Mouse (Mus musculus): ENCODE measurements at regions not wholly inside any gene's neighbourhood (a gene's known extent, or its start where the extent isn't known, plus 50 kb on each side); places are given as distances from the start of the nearest gene placed in this dataset.

DNA sequence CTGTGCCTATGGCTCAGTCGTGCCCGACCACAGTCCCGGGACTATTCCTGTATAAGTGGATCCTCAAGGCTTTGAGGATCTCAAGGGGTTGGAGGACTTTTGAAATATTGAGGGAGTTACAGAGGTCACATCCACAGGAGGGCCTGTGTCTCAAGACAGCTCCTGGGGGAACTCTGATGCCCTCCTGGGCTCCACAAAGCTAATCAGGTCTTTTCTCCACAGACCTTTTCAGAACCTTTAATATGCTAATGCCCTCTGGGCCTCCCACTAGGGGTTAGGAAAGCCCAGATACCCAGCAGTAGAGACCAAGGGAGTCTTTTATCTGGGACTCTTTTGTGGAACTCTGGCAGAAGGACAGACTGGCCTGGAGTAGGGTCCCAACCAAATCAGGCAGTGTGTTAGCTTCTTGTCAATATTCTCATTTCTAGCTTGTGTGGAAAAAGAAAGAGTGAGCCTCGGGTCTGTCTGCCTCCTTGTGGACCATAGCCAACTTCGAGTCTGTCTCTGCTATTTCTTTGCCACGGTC is 107.4 kb upstream of the Gm26897 start:
- peaks cover 26% of the 10 kb centered on the region for H3K27me3 ChIP-seq (replicated peaks; ENCODE audit: low read depth, poor library complexity, severe bottlenecking)
- DNase-seq (ENCODE audit: low spot score) = no peak
- H3K27ac ChIP-seq (replicated peaks) = peak overlapping the region; percentile 74
- 18% methylated on average over 6 of the region's 6 CpGs for WGBS
- H3K4me3 ChIP-seq = no peak overlapping the region
- H3K4me1 ChIP-seq = peaks cover 71% of the 10 kb centered on the region
- no peaks in the 10 kb centered on the region; the same call in 1 of the 2 replicates for H3K36me3 ChIP-seq (replicated peaks)
- H3K9me3 ChIP-seq = peaks cover 4% of the 10 kb centered on the region; the same call in 1 of the 2 replicates

GRCm38 (mm10) chr5:111630313-111630844 is 103.3 kb upstream of the Gm26897 start:
- no peak overlapping the region for H3K4me3 ChIP-seq
- H3K36me3 ChIP-seq (replicated peaks) = peaks cover 4% of the 10 kb centered on the region; the same call in 1 of the 2 replicates
- H3K27me3 ChIP-seq (replicated peaks; ENCODE audit: low read depth, poor library complexity, severe bottlenecking) = peaks cover 19% of the 10 kb centered on the region
- peak overlapping the region; percentile 93 for H3K27ac ChIP-seq (replicated peaks)
- peaks cover 12% of the 10 kb centered on the region for H3K9me3 ChIP-seq
- no peak for DNase-seq (ENCODE audit: low spot score)
- H3K4me1 ChIP-seq = peaks cover 68% of the 10 kb centered on the region
- 93% methylated on average over 3 of the region's 3 CpGs for WGBS

DNA sequence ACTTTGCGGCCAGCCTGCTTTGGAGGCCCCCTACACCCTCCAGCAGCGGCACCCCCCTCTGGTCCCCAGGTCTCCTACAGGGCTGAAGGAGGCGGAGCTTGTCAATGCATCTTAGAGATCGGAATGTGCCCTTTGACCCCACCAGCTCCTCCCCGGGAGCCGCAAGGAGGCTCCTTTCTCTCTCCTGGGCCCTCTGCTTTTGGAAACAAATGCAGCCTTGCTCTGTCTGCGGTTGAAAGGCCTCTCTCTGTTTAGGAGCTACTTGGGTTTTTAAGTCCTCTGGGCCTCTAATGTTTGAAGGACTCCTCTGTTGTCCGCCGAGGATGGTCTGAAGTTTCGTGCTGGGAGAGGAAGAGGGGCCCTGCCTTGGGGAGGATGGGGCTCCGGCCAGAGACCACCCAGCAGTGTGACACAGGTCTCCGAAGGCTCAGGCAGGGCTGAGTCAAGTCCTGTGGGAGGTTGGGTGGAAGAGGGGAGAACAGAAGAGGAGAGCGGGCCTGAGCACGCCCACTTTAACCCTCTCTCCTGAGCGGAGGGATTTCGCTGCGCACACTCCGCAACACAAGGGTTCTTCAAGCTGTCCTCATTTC is 102.1 kb upstream of the Gm26897 start:
- WGBS = 1% methylated on average over 18 of the region's 18 CpGs
- Histone ChIP-seq H3K4me1 (peaks cover 64% of the 10 kb centered on the region), H3K36me3 (replicated peaks) (peaks cover 4% of the 10 kb centered on the region; the same call in 1 of the 2 replicates), H3K9me3 (peaks cover 12% of the 10 kb centered on the region), H3K27ac (replicated peaks) (peak overlapping the region; percentile 93), H3K27me3 (replicated peaks; ENCODE audit: low read depth, poor library complexity, severe bottlenecking) (peaks cover 19% of the 10 kb centered on the region; the same call in 1 of the 2 replicates), H3K4me3 (peak overlapping the region; percentile 39)
- DNase-seq (ENCODE audit: low spot score) = peak; percentile 89

GRCm38 (mm10) chr5:111635092-111635491 is 98.6 kb upstream of the Gm26897 start:
- no peak for DNase-seq (ENCODE audit: low spot score)
- Histone ChIP-seq H3K9me3 (peaks cover 8% of the 10 kb centered on the region), H3K36me3 (replicated peaks) (0 out of 2 replicates have a peak, but pooled peaks cover 4% of the 10 kb centered on the region), H3K27me3 (replicated peaks; ENCODE audit: low read depth, poor library complexity, severe bottlenecking) (peaks cover 31% of the 10 kb centered on the region), H3K4me1 (peaks cover 67% of the 10 kb centered on the region), H3K27ac (replicated peaks) (peak overlapping the region; percentile 3; the same call in 1 of the 2 replicates), H3K4me3 (no peak overlapping the region)
- WGBS = 83% methylated on average over 5 of the region's 5 CpGs

GRCm38 (mm10) chr5:111636969-111637368 is 96.8 kb upstream of the Gm26897 start:
- peaks cover 8% of the 10 kb centered on the region for H3K9me3 ChIP-seq
- peak overlapping the region; percentile 51 for H3K27ac ChIP-seq (replicated peaks)
- WGBS = 73% methylated on average over 4 of the region's 4 CpGs
- DNase-seq (ENCODE audit: low spot score) = no peak
- no peak overlapping the region for H3K4me3 ChIP-seq
- H3K4me1 ChIP-seq = peaks cover 61% of the 10 kb centered on the region
- H3K36me3 ChIP-seq (replicated peaks) = 0 out of 2 replicates have a peak, but pooled peaks cover 4% of the 10 kb centered on the region
- peaks cover 37% of the 10 kb centered on the region for H3K27me3 ChIP-seq (replicated peaks; ENCODE audit: low read depth, poor library complexity, severe bottlenecking)

- 0 out of 2 replicates have a peak, but pooled peaks cover 3% of the 10 kb centered on the region for H3K36me3 ChIP-seq (replicated peaks)
- H3K4me1 ChIP-seq = peaks cover 54% of the 10 kb centered on the region
- DNase-seq (ENCODE audit: low spot score) = no peak
- H3K27me3 ChIP-seq (replicated peaks; ENCODE audit: low read depth, poor library complexity, severe bottlenecking) = peaks cover 37% of the 10 kb centered on the region
- peak overlapping the region; percentile 45; the same call in 1 of the 2 replicates for H3K27ac ChIP-seq (replicated peaks)
- H3K9me3 ChIP-seq = peaks cover 3% of the 10 kb centered on the region
- H3K4me3 ChIP-seq = no peak overlapping the region
- 59% methylated on average over 7 of the region's 7 CpGs for WGBS
These were observed 95.4 kb upstream of the Gm26897 start for GRCm38 (mm10) chr5:111638306-111638705.

GRCm38 (mm10) chr5:111639476-111640287 is 94.0 kb upstream of the Gm26897 start:
- Histone ChIP-seq H3K36me3 (replicated peaks) (no peaks in the 10 kb centered on the region), H3K4me3 (peak overlapping the region; percentile 43), H3K27me3 (replicated peaks; ENCODE audit: low read depth, poor library complexity, severe bottlenecking) (peaks cover 37% of the 10 kb centered on the region), H3K4me1 (peaks cover 58% of the 10 kb centered on the region), H3K27ac (replicated peaks) (peak overlapping the region; percentile 74), H3K9me3 (no peaks in the 10 kb centered on the region)
- 8% methylated on average over 29 of the region's 29 CpGs for WGBS
- DNase-seq (ENCODE audit: low spot score) = no peak

DNA sequence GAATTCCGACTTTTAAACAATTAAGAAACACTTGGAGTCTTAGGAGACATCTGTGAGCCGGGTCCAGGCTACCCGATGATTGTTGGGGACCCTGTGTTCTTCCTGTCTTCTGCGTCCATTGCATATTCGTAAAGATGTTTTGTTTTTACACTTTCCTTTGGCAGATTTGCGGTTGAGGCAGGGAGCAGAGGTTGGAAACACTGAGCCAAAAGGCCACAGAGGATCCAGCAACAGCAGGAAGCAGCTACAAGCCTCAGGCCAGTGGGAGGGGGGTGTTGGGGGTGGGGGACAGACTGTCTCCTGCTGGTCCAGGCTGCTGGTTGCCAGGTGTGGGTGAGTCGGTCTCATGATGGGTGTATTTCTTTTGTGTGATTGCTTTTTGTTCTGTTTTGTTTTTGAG is 92.7 kb upstream of the Gm26897 start:
- WGBS = 49% methylated on average over 7 of the region's 7 CpGs
- peaks cover 59% of the 10 kb centered on the region for H3K4me1 ChIP-seq
- H3K27me3 ChIP-seq (replicated peaks; ENCODE audit: low read depth, poor library complexity, severe bottlenecking) = peaks cover 35% of the 10 kb centered on the region

GRCm38 (mm10) chr5:111641685-111642084 is 92.0 kb upstream of the Gm26897 start:
- H3K4me3 ChIP-seq = no peak overlapping the region
- H3K27ac ChIP-seq (replicated peaks) = no peak overlapping the region
- peaks cover 28% of the 10 kb centered on the region for H3K27me3 ChIP-seq (replicated peaks; ENCODE audit: low read depth, poor library complexity, severe bottlenecking)
- DNase-seq (ENCODE audit: low spot score) = no peak
- WGBS = 77% methylated on average over 4 of the region's 4 CpGs
- H3K4me1 ChIP-seq = peaks cover 52% of the 10 kb centered on the region
- H3K9me3 ChIP-seq = no peaks in the 10 kb centered on the region
- no peaks in the 10 kb centered on the region for H3K36me3 ChIP-seq (replicated peaks)

More for the DNA sequence above, 92.7 kb upstream of the Gm26897 start:
- H3K9me3 ChIP-seq = no peaks in the 10 kb centered on the region
- H3K27ac ChIP-seq (replicated peaks) = peak overlapping the region; percentile 74
- H3K36me3 ChIP-seq (replicated peaks) = no peaks in the 10 kb centered on the region
- no peak overlapping the region for H3K4me3 ChIP-seq
- no peak for DNase-seq (ENCODE audit: low spot score)

DNA sequence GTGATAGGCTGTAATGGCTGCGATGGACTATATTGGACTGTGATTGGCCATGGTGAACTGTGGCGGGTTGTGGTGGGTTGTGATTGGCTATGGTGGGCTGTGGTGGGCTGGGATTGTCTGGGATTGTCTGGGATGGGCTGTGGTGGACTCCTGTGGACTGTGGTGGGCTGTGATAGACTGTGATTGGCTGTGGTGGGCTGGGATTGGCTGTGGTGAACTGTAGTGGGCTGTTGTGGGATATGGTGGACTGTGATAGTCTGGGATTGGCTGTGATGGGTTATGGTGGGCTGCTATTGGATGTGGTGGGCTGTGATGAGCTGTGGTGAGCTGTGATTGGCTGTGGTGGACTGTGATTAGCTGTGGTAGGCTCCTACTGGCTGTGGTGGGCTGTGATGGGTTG is 89.6 kb upstream of the Gm26897 start:
- no peak overlapping the region for H3K4me3 ChIP-seq
- H3K9me3 ChIP-seq = no peaks in the 10 kb centered on the region
- peaks cover 11% of the 10 kb centered on the region for H3K27me3 ChIP-seq (replicated peaks; ENCODE audit: low read depth, poor library complexity, severe bottlenecking)
- H3K4me1 ChIP-seq = peaks cover 51% of the 10 kb centered on the region
- H3K27ac ChIP-seq (replicated peaks) = peak overlapping the region; percentile 5
- 93% methylated on average over 2 of the region's 2 CpGs for WGBS
- H3K36me3 ChIP-seq (replicated peaks) = no peaks in the 10 kb centered on the region
- DNase-seq (ENCODE audit: low spot score) = no peak

- Histone ChIP-seq H3K4me3 (no peak overlapping the region), H3K9me3 (no peaks in the 10 kb centered on the region), H3K27me3 (replicated peaks; ENCODE audit: low read depth, poor library complexity, severe bottlenecking) (peaks cover 5% of the 10 kb centered on the region; the same call in 1 of the 2 replicates), H3K4me1 (peaks cover 50% of the 10 kb centered on the region), H3K36me3 (replicated peaks) (no peaks in the 10 kb centered on the region), H3K27ac (replicated peaks) (peak overlapping the region; percentile 5)
- no peak for DNase-seq (ENCODE audit: low spot score)
- 67% methylated on average over 4 of the region's 4 CpGs for WGBS
These were observed 88.9 kb upstream of the Gm26897 start for GRCm38 (mm10) chr5:111644788-111645187.

- 88% methylated on average over 6 of the region's 6 CpGs for WGBS
- DNase-seq (ENCODE audit: low spot score) = no peak
- H3K4me1 ChIP-seq = peaks cover 53% of the 10 kb centered on the region
These were observed 86.0 kb upstream of the Gm26897 start for GRCm38 (mm10) chr5:111647686-111648200.

More at GRCm38 (mm10) chr5:111647686-111648200, 86.0 kb upstream of the Gm26897 start:
- Histone ChIP-seq H3K27ac (replicated peaks) (peak overlapping the region; percentile 36), H3K9me3 (no peaks in the 10 kb centered on the region), H3K36me3 (replicated peaks) (no peaks in the 10 kb centered on the region), H3K4me3 (no peak overlapping the region), H3K27me3 (replicated peaks; ENCODE audit: low read depth, poor library complexity, severe bottlenecking) (0 out of 2 replicates have a peak, but pooled peaks cover 3% of the 10 kb centered on the region)
